Mouse (Mus musculus): ENCODE measurements at regions not wholly inside any gene's neighbourhood (a gene's known extent, or its start where the extent isn't known, plus 50 kb on each side); places are given as distances from the start of the nearest gene placed in this dataset.

DNA sequence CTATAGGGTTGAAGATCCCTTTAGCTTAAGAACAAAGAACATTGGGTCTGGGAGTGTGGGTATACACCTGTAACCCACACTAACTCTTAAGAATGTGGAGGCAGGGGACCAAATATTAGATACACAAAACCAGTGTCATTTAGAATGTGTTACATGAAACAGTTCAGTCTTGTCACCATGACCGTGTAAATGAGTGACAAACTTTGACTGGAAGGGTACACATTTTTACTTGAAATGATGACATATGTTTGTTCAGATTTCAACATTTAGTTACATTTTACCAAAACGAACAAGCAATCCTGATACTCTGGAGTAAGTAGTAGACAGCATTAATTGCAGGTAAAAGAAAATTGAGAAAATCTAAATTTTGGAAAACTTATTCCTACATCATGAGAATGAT lies 356.0 kb upstream of the Mtpn start:
- ATAC-seq (ENCODE audit: low FRiP score) (no peak), DNase-seq (ENCODE audit: low spot score) (no peak)
- H3K36me3 ChIP-seq (ENCODE audit: insufficient read depth, low read length) = no peaks in the 10 kb centered on the region
- no peaks in the 10 kb centered on the region for H3K4me1 ChIP-seq (ENCODE audit: insufficient read depth, low read length)
- no peak overlapping the region for H3K27ac ChIP-seq (ENCODE audit: low read depth, low read length)
- H3K27me3 ChIP-seq (ENCODE audit: insufficient read depth, low read length) = no peaks in the 10 kb centered on the region
- no peaks in the 10 kb centered on the region for H3K9me3 ChIP-seq (ENCODE audit: low read length)
- H3K9ac ChIP-seq (replicated peaks; ENCODE audit: low read length, poor library complexity, severe bottlenecking) = no peak overlapping the region
- WGBS = 88% methylated on average over 2 of the region's 2 CpGs
- no peak overlapping the region for H3K4me2 ChIP-seq (ENCODE audit: low read depth, low read length, poor library complexity, severe bottlenecking)
- no peak for TF ChIP-seq CTCF (IDR thresholded peaks at IDR 0.05)
- H3K4me3 ChIP-seq (ENCODE audit: low read depth, low read length) = no peak overlapping the region

DNA sequence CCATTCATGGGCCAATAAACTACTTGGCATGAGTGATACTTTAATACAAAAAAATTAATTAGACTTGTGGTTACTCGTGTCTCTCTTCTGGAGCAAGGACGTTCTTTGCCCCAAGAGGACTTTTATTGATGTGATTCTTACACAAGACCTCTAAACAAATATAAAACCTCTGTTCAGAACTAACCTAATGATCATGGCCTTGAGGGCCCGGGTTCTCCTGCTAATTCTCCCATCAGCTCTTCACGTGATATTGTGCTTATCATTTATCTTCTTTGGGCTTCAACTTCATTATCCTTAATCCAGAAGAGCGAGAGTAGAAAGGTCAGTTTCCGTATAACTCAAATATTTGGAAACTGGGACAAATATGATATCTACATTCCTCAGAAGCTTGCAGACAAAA lies 335.0 kb upstream of the Mtpn start:
- 90% methylated on average over 6 of the region's 6 CpGs for WGBS
- Histone ChIP-seq H3K4me3 (ENCODE audit: low read depth, low read length) (no peak overlapping the region), H3K36me3 (ENCODE audit: insufficient read depth, low read length) (no peaks in the 10 kb centered on the region)

DNA sequence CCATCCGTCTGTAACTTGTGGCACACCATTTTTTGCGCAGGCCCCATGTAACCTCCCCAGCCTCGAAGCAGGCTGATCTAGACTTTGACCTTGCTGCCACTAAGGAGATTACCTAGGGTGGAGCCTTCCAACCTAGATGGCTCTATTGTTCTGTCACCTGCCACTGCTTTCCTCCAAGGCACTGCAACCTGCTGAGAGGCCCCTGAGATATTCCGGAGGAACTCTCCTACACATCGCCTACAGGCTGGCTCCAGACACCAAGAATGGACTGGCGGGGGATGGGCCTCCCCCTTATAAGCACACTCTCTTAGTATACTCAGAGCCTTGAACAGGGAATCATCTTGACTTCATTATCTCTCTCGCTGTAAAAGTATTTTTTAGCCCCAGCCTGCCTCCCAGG lies 331.7 kb upstream of the Mtpn start:
- Histone ChIP-seq H3K4me3 (ENCODE audit: low read depth, low read length) (no peak overlapping the region), H3K4me2 (ENCODE audit: low read depth, low read length, poor library complexity, severe bottlenecking) (no peak overlapping the region), H3K9me3 (ENCODE audit: low read length) (no peaks in the 10 kb centered on the region), H3K36me3 (ENCODE audit: insufficient read depth, low read length) (no peaks in the 10 kb centered on the region), H3K27ac (ENCODE audit: low read depth, low read length) (no peak overlapping the region), H3K27me3 (ENCODE audit: insufficient read depth, low read length) (no peaks in the 10 kb centered on the region), H3K4me1 (ENCODE audit: insufficient read depth, low read length) (no peaks in the 10 kb centered on the region), H3K9ac (replicated peaks; ENCODE audit: low read length, poor library complexity, severe bottlenecking) (no peak overlapping the region)
- DNase-seq (ENCODE audit: low spot score) (no peak), ATAC-seq (ENCODE audit: low FRiP score) (no peak)
- 66% methylated on average over 7 of the region's 7 CpGs for WGBS
- no peak for TF ChIP-seq CTCF (IDR thresholded peaks at IDR 0.05)

More for the DNA sequence above, 335.0 kb upstream of the Mtpn start:
- no peaks in the 10 kb centered on the region for H3K9me3 ChIP-seq (ENCODE audit: low read length)
- DNase-seq (ENCODE audit: low spot score) = no peak
- H3K4me1 ChIP-seq (ENCODE audit: insufficient read depth, low read length) = no peaks in the 10 kb centered on the region
- H3K9ac ChIP-seq (replicated peaks; ENCODE audit: low read length, poor library complexity, severe bottlenecking) = no peak overlapping the region
- no peak overlapping the region for H3K27ac ChIP-seq (ENCODE audit: low read depth, low read length)
- ATAC-seq (ENCODE audit: low FRiP score) = no peak
- H3K27me3 ChIP-seq (ENCODE audit: insufficient read depth, low read length) = no peaks in the 10 kb centered on the region
- TF ChIP-seq CTCF (IDR thresholded peaks at IDR 0.05) = no peak
- no peak overlapping the region for H3K4me2 ChIP-seq (ENCODE audit: low read depth, low read length, poor library complexity, severe bottlenecking)

DNA sequence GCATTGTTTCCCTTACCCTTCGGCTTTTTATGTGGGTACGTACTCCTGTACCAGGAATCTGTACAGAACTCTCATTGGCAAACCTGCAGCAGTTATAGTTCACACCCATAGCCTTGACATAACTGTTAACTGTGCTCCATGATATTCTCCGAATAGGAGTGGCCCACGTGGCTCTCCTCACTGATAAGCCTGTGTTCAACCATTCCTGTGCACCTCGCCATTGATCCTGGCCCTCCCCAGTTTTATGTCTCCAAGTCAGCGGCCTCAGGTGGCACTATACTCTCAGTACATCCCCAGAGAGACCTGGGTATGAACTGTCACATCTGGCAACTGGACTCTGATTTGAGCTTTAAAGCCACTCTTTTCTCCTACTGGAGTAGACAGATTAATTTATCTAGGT lies 324.5 kb upstream of the Mtpn start:
- H3K9me3 ChIP-seq (ENCODE audit: low read length) = no peaks in the 10 kb centered on the region
- ATAC-seq (ENCODE audit: low FRiP score) = no peak
- TF ChIP-seq CTCF (IDR thresholded peaks at IDR 0.05) = no peak

DNA sequence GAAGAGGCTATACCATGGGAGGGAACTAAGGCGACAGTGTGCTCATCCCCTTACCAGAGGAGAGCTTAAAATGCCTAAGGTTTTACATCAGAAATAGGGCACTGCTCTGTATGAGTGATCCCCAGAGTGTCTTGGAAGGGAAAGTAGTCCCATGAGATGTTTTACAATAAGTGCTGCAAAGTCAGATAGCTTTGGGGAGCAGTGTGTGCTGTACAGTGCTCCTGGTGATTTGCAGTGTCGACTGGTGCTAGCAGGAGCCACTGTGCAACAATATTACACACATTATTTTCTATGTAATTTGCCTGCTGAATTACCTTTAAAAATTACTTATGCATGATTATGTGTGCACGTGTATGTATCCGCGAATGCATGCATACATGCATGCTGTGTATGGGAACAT lies 314.3 kb upstream of the Mtpn start:
- TF ChIP-seq CTCF (IDR thresholded peaks at IDR 0.05) = no peak
- no peak for ATAC-seq (ENCODE audit: low FRiP score)
- no peak for DNase-seq (ENCODE audit: low spot score)
- H3K27me3 ChIP-seq (ENCODE audit: insufficient read depth, low read length) = no peaks in the 10 kb centered on the region
- WGBS = 74% methylated on average over 5 of the region's 5 CpGs
- H3K9me3 ChIP-seq (ENCODE audit: low read length) = no peaks in the 10 kb centered on the region
- H3K9ac ChIP-seq (replicated peaks; ENCODE audit: low read length, poor library complexity, severe bottlenecking) = no peak overlapping the region
- 0 out of 2 replicates have a peak, but pooled peaks cover 3% of the 10 kb centered on the region for H3K4me1 ChIP-seq (ENCODE audit: insufficient read depth, low read length)
- H3K4me2 ChIP-seq (ENCODE audit: low read depth, low read length, poor library complexity, severe bottlenecking) = no peak overlapping the region
- H3K27ac ChIP-seq (ENCODE audit: low read depth, low read length) = no peak overlapping the region
- no peak overlapping the region for H3K4me3 ChIP-seq (ENCODE audit: low read depth, low read length)
- H3K36me3 ChIP-seq (ENCODE audit: insufficient read depth, low read length) = no peaks in the 10 kb centered on the region

More for the DNA sequence above, 324.5 kb upstream of the Mtpn start:
- Histone ChIP-seq H3K4me2 (ENCODE audit: low read depth, low read length, poor library complexity, severe bottlenecking) (no peak overlapping the region), H3K36me3 (ENCODE audit: insufficient read depth, low read length) (no peaks in the 10 kb centered on the region), H3K27ac (ENCODE audit: low read depth, low read length) (no peak overlapping the region), H3K9ac (replicated peaks; ENCODE audit: low read length, poor library complexity, severe bottlenecking) (no peak overlapping the region), H3K4me1 (ENCODE audit: insufficient read depth, low read length) (no peaks in the 10 kb centered on the region), H3K27me3 (ENCODE audit: insufficient read depth, low read length) (no peaks in the 10 kb centered on the region), H3K4me3 (ENCODE audit: low read depth, low read length) (no peak overlapping the region)
- 85% methylated on average over 6 of the region's 6 CpGs for WGBS
- DNase-seq (ENCODE audit: low spot score) = no peak

DNA sequence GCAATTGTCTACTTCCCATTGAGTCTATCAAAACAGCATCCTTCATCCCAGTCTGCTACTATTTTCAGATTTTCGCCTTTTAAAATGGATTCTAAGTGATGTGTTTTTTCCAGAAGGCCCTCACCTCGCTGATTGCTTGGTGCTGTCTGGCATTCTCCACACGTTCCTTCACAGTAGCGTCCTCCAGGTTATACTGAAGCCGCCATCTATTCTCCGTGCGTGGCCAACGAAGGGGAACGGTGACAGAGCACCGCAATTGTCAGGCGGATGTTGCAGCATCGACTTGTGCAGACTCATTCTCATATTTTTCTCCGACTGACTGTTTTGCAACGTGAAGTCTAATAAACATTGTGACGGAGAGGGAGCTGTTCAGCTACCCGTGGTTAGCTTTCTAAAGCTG lies 277.0 kb upstream of the Mtpn start:
- H3K9ac ChIP-seq (replicated peaks; ENCODE audit: low read length, poor library complexity, severe bottlenecking) = no peak overlapping the region
- 0 out of 2 replicates have a peak overlapping the region, but pooled peaks have one; percentile 6 for H3K4me2 ChIP-seq (ENCODE audit: low read depth, low read length, poor library complexity, severe bottlenecking)
- no peak for TF ChIP-seq CTCF (IDR thresholded peaks at IDR 0.05)
- no peaks in the 10 kb centered on the region for H3K9me3 ChIP-seq (ENCODE audit: low read length)
- peak overlapping the region; percentile 21; the same call in 1 of the 2 replicates for H3K27ac ChIP-seq (ENCODE audit: low read depth, low read length)
- ATAC-seq (ENCODE audit: low FRiP score) (no peak), DNase-seq (ENCODE audit: low spot score) (peak; percentile 21)
- WGBS = 75% methylated on average over 16 of the region's 16 CpGs
- no peaks in the 10 kb centered on the region for H3K27me3 ChIP-seq (ENCODE audit: insufficient read depth, low read length)
- H3K4me1 ChIP-seq (ENCODE audit: insufficient read depth, low read length) = no peaks in the 10 kb centered on the region
- no peaks in the 10 kb centered on the region for H3K36me3 ChIP-seq (ENCODE audit: insufficient read depth, low read length)
- no peak overlapping the region for H3K4me3 ChIP-seq (ENCODE audit: low read depth, low read length)
